Mouse (Mus musculus) forebrain, embryonic 10.5 days (tissue): Measurements from ENCODE around the gene N4bp1. TPM values are rescaled to one million over a fixed set of nuclear protein-coding genes. Genes with fewer than 3 reads are reported as not detected.

ENCODE experiments used
- DNase-seq: peaks from one replicate; pipeline ENCODE4 v3.0.0-alpha.2; 2017; ENCODE audit warnings: low spot score; ENCODE audit errors: extremely low spot score
- H3K27ac ChIP-seq: fragments of 300-500 bp; sonication (generic); 2 replicates; pipeline ENCODE4 v1.5.1; 2016; ENCODE audit warnings: mild to moderate bottlenecking
- H3K27me3 ChIP-seq: fragments of 300-500 bp; sonication (generic); 2 replicates; pipeline ENCODE4 v1.6.1; 2016; ENCODE audit warnings: mild to moderate bottlenecking; ENCODE audit not compliant: poor library complexity, severe bottlenecking
- H3K36me3 ChIP-seq: fragments of 300-500 bp; sonication (generic); replicated peaks from 2 replicates; pipeline ENCODE4 v1.6.1; 2016; ENCODE audit warnings: mild to moderate bottlenecking, moderate library complexity
- H3K4me1 ChIP-seq: fragments of 300-500 bp; sonication (generic); 2 replicates; pipeline ENCODE4 v1.6.1; 2016
- H3K4me3 ChIP-seq: fragments of 300-500 bp; sonication (generic); 2 replicates; pipeline ENCODE4 v1.5.1; 2016; ENCODE audit warnings: mild to moderate bottlenecking, moderate library complexity
- H3K9me3 ChIP-seq: fragments of 300-500 bp; sonication (generic); 2 replicates; pipeline ENCODE4 v1.6.1; 2016; ENCODE audit warnings: mild to moderate bottlenecking, moderate library complexity
- WGBS: fragments of 180-500 bp; shearing (Covaris S2); methylation state at CpG from one replicate; pipeline ENCODE4 v1.1.7; 2016; 5-methylcytosine and 5-hydroxymethylcytosine counted together
- polyA plus RNA-seq: library from polyadenylated mRNA; unstranded; fragments of >200 nt; fragmentation: Nextera tagmentation; extraction: Ambion mirVana; gene quantifications from 2 replicates; pipeline ENCODE4 v1.2.1, GENCODE M21; 2016

The N4bp1 gene
- polyA plus RNA-seq, 1 experiment from 2014 or later: 10.6 TPM

DNA sequence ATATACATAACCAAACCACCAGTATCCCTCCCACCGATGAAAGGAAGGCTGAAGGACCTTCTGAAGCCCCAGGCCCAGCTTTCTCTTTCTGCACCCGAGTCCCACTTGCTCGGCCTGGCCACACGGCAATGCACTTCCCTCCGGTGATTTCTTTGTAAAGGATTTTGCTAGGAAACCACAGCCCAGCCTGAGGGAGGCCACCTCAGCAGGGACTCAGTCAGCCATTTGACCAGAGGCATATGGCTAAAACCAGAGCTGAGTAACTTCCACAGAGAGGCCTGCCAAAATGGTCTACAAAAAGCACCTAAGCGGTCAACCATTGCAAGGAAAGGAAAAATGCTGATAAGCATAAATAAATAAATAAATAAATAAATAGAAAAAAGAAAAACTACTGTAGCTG, 90.3 kb downstream of the N4bp1 start:
- 58% methylated on average over 6 of the region's 6 CpGs for WGBS
- Histone ChIP-seq H3K4me1 (peaks cover 14% of the 10 kb centered on the region), H3K27me3 (no peaks in the 10 kb centered on the region), H3K36me3 (no peaks in the 10 kb centered on the region), H3K9me3 (no peaks in the 10 kb centered on the region), H3K27ac (no peak overlapping the region), H3K4me3 (no peak overlapping the region)
- DNase-seq: no peak

DNA sequence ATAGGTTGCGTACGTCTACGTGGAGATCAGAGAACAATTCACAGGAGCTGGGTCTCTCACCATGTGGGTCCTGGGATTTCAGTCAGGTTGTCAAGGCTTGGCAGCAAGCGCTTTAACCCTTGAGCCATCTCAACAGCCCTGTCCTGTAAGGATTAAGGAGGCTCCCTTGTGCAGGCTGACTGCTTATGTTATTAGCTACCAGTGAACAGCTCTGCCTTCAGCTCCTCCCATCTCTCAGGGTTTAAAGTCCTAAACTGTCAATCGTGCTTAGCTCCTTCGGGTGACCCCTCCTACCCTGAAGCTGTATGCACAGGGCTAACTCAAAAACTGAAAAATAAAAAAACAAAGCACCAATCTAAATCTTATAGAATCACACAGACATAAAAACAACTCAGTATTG, 93.5 kb downstream of the N4bp1 start:
- H3K27ac ChIP-seq: no peak overlapping the region
- WGBS: 79% methylated on average over 6 of the region's 6 CpGs
- H3K36me3 ChIP-seq: no peaks in the 10 kb centered on the region
- peaks cover 10% of the 10 kb centered on the region for H3K4me1 ChIP-seq
- no peak overlapping the region for H3K4me3 ChIP-seq
- no peak for DNase-seq
- H3K9me3 ChIP-seq: no peaks in the 10 kb centered on the region
- no peaks in the 10 kb centered on the region for H3K27me3 ChIP-seq

DNA sequence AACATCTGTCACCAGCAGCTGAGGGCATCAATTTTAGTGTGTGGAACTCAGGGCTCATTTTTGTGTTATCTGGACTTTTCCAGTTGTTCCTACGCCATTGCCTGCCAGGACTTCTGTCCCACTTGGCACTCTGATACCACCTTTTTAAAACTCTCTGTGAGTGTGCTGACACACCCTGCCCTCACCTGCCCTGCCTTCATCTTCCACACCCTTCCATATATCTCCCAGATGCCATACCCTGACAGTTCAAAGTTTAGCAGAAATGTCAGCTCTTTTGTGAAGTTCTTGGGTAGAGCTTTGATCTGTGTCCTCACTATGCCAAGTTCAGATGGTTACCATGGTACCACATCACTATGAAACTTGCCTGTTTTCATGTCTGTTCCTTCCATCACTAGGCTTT, 95.5 kb downstream of the N4bp1 start:
- no peaks in the 10 kb centered on the region for H3K9me3 ChIP-seq
- H3K27me3 ChIP-seq: no peaks in the 10 kb centered on the region
- no peaks in the 10 kb centered on the region for H3K36me3 ChIP-seq
- no peak for DNase-seq
- no peak overlapping the region for H3K4me3 ChIP-seq
- peaks cover 8% of the 10 kb centered on the region for H3K4me1 ChIP-seq
- WGBS: 89% methylated on average over 1 of the region's 1 CpGs
- H3K27ac ChIP-seq: no peak overlapping the region

DNA sequence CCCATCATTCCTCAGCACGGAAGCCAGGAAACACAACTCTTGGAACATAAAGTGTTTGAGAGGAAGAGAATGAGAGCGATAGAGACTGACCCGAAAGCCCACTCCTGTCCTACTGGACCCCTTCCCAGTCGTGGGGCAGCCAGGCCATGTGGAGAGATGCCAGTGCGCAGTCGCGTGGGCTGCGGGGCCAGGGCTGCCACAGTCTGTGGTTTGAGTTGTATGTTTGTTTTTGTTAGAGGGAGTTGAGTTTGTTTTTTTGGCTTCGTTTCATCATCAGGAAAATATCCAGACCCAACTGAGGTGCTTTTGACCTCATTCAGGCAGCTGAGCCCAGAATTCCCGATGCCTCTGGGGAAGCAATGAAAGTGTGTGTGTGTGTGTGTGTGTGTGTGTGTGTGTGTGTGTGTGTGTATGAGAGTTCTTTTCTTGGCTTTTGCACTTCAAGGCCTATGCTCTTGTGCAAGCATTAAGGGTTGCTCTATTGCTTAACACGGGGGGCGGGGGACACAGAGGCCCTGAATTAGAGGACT, 97.1 kb downstream of the N4bp1 start:
- H3K4me1 ChIP-seq: peaks cover 8% of the 10 kb centered on the region
- DNase-seq: no peak
- H3K27me3 ChIP-seq: no peaks in the 10 kb centered on the region
- no peaks in the 10 kb centered on the region for H3K36me3 ChIP-seq
- no peak overlapping the region for H3K4me3 ChIP-seq
- no peak overlapping the region for H3K27ac ChIP-seq
- no peaks in the 10 kb centered on the region for H3K9me3 ChIP-seq
- WGBS: 89% methylated on average over 12 of the region's 12 CpGs

DNA sequence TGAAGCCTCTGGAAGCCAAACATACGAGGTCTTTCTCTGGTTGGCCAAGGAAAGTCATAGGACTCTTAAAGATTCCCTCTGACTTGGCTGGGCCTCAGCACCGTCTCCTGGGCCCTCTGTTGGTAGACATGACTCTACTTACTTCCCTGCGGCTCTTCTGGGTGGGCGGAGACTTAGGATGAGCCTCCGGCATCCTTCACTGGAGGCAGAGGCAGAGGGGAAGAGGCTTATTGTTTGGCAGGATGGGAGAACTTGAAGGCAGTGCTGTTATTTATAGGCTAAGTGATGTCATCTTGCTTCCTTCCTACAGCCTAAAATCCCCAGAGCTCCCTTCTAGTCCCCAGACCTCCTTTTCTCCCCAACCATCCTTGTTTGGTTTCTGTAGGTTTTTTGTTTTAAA, 98.6 kb downstream of the N4bp1 start:
- Histone ChIP-seq H3K27me3 (no peaks in the 10 kb centered on the region), H3K4me3 (no peak overlapping the region), H3K36me3 (no peaks in the 10 kb centered on the region), H3K4me1 (peaks cover 8% of the 10 kb centered on the region), H3K27ac (no peak overlapping the region), H3K9me3 (no peaks in the 10 kb centered on the region)
- WGBS: 56% methylated on average over 5 of the region's 5 CpGs
- DNase-seq: no peak

DNA sequence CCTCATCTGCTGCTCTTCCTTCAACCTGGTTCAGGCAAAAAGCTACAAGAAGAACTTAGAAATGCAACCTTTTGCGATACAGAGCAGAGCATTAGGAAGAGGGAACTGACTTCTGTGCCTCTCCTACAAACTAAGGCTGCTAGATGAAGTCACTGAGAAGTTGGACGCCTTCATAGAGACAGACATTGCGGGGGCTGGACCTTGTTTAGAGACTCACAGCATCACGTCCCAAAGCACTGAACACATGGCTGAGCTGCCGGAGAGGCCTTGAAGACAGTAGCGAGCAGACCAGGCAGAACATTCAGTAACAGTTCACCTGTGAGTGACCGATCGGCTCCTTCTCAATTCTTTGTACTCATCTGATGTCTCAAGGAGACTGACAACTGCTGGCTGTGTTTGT, 104.0 kb downstream of the N4bp1 start:
- H3K27ac ChIP-seq: no peak overlapping the region
- no peaks in the 10 kb centered on the region for H3K4me1 ChIP-seq
- no peaks in the 10 kb centered on the region for H3K27me3 ChIP-seq
- no peaks in the 10 kb centered on the region for H3K36me3 ChIP-seq
- DNase-seq: no peak
- no peak overlapping the region for H3K4me3 ChIP-seq
- 90% methylated on average over 8 of the region's 8 CpGs for WGBS
- H3K9me3 ChIP-seq: no peaks in the 10 kb centered on the region

DNA sequence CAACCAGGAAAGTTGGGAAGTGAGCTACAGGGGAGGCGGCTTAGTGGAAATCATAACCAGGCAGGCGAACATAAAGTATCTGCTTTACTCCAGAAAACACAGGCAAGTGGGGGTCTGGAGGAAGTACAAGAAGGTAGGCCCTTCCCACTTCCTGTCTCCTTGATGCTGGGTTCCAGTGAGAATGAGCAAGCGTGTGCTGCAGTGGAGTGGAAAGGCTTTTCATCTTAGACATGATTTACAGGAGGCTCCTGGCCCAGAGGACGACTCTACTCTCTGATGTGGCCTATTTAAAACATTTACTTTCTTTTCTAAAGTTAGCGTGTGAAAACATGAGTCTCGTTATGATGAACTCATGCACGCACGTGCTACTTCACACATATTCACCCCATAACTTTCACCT, 105.9 kb downstream of the N4bp1 start:
- H3K27ac ChIP-seq: no peak overlapping the region
- DNase-seq: no peak
- WGBS: 90% methylated on average over 8 of the region's 8 CpGs

DNA sequence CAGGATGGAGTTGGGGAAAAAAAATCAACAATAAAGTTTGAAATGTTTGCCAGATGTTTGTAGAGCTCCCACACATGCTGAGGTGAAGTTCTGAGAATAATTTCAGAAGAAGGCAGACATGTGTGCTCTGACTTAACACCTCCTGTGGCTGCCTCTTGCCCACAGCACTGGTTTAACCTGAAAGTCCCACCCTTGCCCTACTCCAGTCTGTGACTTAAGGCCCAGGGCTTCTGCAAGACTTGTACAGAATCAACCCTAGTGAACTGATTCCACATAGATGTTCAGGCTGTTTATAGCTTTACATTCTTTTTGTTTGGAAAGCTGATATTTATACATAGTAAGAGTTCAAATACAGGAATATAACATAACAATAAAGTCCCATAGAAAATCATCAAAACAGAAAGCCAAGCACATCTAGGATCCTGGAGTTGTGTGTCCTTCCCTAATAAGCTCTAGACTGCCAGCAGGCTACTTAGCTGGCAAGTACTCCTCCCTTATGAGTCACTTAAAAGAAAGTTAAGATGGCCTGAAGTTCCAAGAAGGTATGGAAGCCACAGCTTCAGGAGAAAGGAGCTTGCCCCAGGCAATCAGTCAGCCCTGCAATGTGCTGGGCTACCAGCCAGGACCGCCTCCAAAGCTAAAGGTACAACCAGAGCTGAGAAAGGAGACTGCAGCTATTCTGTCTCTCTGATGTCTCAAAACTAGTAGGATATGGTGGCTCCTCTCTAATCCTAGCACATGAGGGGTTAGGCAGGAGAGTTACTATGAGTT, 114.9 kb downstream of the N4bp1 start:
- no peaks in the 10 kb centered on the region for H3K36me3 ChIP-seq
- no peaks in the 10 kb centered on the region for H3K9me3 ChIP-seq
- H3K4me1 ChIP-seq: no peaks in the 10 kb centered on the region
- H3K27me3 ChIP-seq: no peaks in the 10 kb centered on the region
- H3K4me3 ChIP-seq: no peak overlapping the region
- DNase-seq: no peak
- H3K27ac ChIP-seq: no peak overlapping the region
- 70% methylated on average over 1 of the region's 1 CpGs for WGBS

More for the DNA sequence above, 105.9 kb downstream of the N4bp1 start:
- H3K9me3 ChIP-seq: no peaks in the 10 kb centered on the region
- H3K4me3 ChIP-seq: no peak overlapping the region
- H3K36me3 ChIP-seq: no peaks in the 10 kb centered on the region
- H3K27me3 ChIP-seq: no peaks in the 10 kb centered on the region
- H3K4me1 ChIP-seq: no peaks in the 10 kb centered on the region

DNA sequence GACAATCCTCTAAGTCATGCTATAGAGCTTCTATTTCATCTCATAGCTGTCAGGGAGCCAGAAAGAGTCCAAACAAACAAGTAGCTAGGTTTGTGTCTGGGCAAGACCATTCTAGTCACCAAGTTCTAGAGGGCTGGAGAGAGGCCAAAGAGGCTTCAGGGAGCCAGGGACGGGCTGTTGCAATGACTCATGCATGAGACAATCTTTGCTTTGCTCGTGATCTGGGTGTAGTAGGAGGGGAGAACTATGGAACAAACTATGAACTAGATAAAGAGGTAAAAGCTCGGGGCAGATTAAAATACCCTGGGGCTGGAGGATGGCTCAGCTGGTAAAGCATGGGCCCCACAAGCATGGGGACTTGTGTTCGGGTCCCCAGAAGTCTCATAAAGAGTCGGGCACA, 116.6 kb downstream of the N4bp1 start:
- Histone ChIP-seq H3K36me3 (no peaks in the 10 kb centered on the region), H3K27ac (no peak overlapping the region), H3K9me3 (no peaks in the 10 kb centered on the region), H3K27me3 (no peaks in the 10 kb centered on the region), H3K4me1 (no peaks in the 10 kb centered on the region), H3K4me3 (no peak overlapping the region)
- no peak for DNase-seq
- WGBS: 86% methylated on average over 5 of the region's 5 CpGs

DNA sequence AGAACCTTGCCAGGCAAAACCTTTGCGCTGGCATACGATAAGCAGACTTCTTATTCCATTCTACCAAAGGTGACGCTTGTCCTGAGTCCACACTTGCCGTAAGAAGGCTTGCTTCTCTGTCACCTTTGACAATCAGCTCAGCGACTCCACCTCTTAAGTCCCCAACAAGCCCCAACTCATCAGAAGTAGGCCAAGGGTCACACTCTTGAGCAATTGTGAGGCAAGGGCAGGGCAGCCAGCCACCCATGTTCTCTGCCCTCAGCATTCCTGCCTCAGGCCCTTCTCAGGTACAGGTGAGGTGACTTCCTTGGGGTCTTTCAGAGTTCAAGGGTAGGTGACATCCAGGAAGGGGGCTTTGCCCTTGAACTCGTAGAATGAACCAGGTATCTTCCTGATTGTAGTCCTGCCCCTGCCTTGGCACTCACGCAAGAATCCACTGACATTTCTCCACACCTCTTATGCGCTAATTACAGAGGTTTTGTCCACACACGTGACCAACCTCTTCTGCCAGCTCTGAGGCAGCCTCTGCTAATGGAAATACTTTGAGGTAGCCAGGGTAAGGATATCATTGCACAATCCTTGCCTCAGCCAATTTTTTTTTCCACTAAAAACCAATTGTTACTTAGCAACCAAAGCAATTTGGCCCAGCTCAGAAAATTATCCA, 118.4 kb downstream of the N4bp1 start:
- H3K4me1 ChIP-seq: no peaks in the 10 kb centered on the region
- no peaks in the 10 kb centered on the region for H3K9me3 ChIP-seq
- no peak overlapping the region for H3K4me3 ChIP-seq
- no peak overlapping the region for H3K27ac ChIP-seq
- no peak for DNase-seq
- 90% methylated on average over 9 of the region's 9 CpGs for WGBS
- no peaks in the 10 kb centered on the region for H3K36me3 ChIP-seq
- H3K27me3 ChIP-seq: no peaks in the 10 kb centered on the region

DNA sequence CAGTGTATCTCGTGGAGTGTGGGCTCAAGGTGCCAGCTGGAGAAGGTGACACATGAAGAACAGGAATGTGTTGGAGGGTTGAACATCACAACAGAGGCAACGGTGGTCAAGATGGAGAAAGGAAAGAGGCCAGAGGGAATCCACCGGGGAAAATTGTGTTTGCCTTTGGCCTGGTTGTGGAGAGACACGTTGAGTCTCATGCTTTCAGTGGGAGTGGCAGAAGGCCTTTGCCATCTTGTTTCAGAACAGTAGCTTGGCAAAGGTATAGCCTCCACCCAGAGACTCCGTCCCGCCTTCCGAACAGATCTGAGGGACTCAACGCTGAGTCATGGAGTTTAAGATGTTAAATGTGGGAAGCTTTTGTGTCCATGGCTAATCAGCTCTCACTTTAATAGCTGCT, 119.4 kb downstream of the N4bp1 start:
- Histone ChIP-seq H3K4me3 (no peak overlapping the region), H3K27me3 (no peaks in the 10 kb centered on the region), H3K9me3 (no peaks in the 10 kb centered on the region)

DNA sequence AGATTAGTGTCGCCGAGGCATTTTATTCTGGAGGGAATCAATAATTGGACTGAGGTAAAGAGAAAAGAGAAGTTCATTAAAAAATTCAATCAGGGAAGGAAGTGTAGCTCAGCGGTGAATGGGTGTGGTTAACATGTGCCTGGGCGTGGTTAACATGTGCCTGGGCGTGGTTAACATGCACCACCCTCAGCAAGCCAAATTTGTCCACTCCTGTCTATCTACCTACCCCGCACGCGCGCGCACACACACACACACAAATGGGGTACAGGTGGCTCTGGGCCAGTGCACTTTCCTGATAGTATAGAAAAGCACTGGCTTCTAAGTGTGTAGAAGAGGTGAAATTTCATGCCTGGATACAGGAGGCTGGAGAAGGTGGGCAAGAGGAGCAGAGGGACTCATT, 119.9 kb downstream of the N4bp1 start:
- no peak for DNase-seq
- no peaks in the 10 kb centered on the region for H3K9me3 ChIP-seq
- H3K4me3 ChIP-seq: no peak overlapping the region
- H3K4me1 ChIP-seq: no peaks in the 10 kb centered on the region
- H3K27me3 ChIP-seq: no peaks in the 10 kb centered on the region
- no peak overlapping the region for H3K27ac ChIP-seq
- 90% methylated on average over 10 of the region's 10 CpGs for WGBS
- H3K36me3 ChIP-seq: no peaks in the 10 kb centered on the region

More for the DNA sequence above, 119.4 kb downstream of the N4bp1 start:
- H3K27ac ChIP-seq: no peak overlapping the region
- DNase-seq: no peak
- 91% methylated on average over 8 of the region's 8 CpGs for WGBS
- H3K36me3 ChIP-seq: no peaks in the 10 kb centered on the region
- H3K4me1 ChIP-seq: no peaks in the 10 kb centered on the region

DNA sequence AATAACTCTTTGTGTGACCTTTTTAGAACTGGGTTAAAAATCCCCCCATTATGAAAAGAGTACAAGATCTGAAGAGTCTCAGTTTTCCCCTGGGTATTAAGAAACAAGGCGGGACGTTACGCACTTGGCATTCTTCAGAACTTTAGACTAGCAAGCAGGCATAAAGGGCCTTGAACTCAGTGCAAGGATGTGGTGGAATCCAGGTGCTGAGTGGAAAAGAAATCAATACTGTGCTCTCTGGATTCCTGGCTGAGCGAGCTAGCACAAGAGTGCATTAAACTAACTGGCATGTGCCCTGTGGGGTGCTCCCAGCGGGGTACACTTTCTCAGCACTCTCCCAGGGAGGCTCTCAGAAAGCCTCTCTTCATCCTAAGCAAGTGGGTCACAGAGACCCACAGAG, 122.3 kb downstream of the N4bp1 start:
- DNase-seq: no peak
- Histone ChIP-seq H3K27me3 (peaks cover 5% of the 10 kb centered on the region), H3K9me3 (no peaks in the 10 kb centered on the region), H3K27ac (no peak overlapping the region), H3K4me1 (no peaks in the 10 kb centered on the region), H3K4me3 (no peak overlapping the region), H3K36me3 (no peaks in the 10 kb centered on the region)
- WGBS: 64% methylated on average over 5 of the region's 5 CpGs
